Mouse (Mus musculus): ENCODE results near the gene Ikzf4. TPM values are rescaled to one million over a fixed set of nuclear protein-coding genes. Genes with fewer than 3 reads are reported as not detected.
"Not testable (repeated sequence)": the region's sequence is repeated elsewhere in the genome, so short reads cannot be mapped to it uniquely, and the experiment has no call there.

The Ikzf4 gene
- polyA plus RNA-seq, 1 experiment from 2014 or later, result 2.8 TPM

GRCm38 (mm10) chr10:128629746-128630145 lies 16.0 kb downstream of the Ikzf4 start:
- 87% methylated on average over 2 of the region's 2 CpGs for WGBS
- Histone ChIP-seq H3K27me3 (ENCODE audit: control insufficient read depth, insufficient read depth, low read length) (no peaks in the 10 kb centered on the region), H3K4me3 (ENCODE audit: low read length) (no peak overlapping the region), H3K4me1 (ENCODE audit: control insufficient read depth, insufficient read depth, low read length) (no peaks in the 10 kb centered on the region; the same call in 1 of the 2 replicates), H3K4me2 (replicated peaks; ENCODE audit: low read depth, low read length) (no peak overlapping the region), H3K9me3 (ENCODE audit: control insufficient read depth, low read length) (no peaks in the 10 kb centered on the region), H3K27ac (ENCODE audit: low read depth, low read length) (no peak overlapping the region), H3K9ac (ENCODE audit: low read depth, low read length) (no peak overlapping the region), H3K36me3 (ENCODE audit: control insufficient read depth, insufficient read depth, low read length) (peaks cover 8% of the 10 kb centered on the region)
- ATAC-seq (ENCODE audit: low FRiP score, low TSS enrichment), result no peak

- H3K4me3 ChIP-seq (ENCODE audit: low read length), result no peak overlapping the region
- no peaks in the 10 kb centered on the region for H3K27me3 ChIP-seq (ENCODE audit: control insufficient read depth, insufficient read depth, low read length)
- H3K4me2 ChIP-seq (replicated peaks; ENCODE audit: low read depth, low read length), result no peak overlapping the region
- no peaks in the 10 kb centered on the region; the same call in 1 of the 2 replicates for H3K4me1 ChIP-seq (ENCODE audit: control insufficient read depth, insufficient read depth, low read length)
- no peak for ATAC-seq (ENCODE audit: low FRiP score, low TSS enrichment)
- H3K9ac ChIP-seq (ENCODE audit: low read depth, low read length), result no peak overlapping the region
- no peaks in the 10 kb centered on the region for H3K9me3 ChIP-seq (ENCODE audit: control insufficient read depth, low read length)
- 81% methylated on average over 10 of the region's 10 CpGs for WGBS
- no peak overlapping the region for H3K27ac ChIP-seq (ENCODE audit: low read depth, low read length)
- H3K36me3 ChIP-seq (ENCODE audit: control insufficient read depth, insufficient read depth, low read length), result peaks cover 24% of the 10 kb centered on the region
Observed at GRCm38 (mm10) chr10:128627398-128628317, 18.1 kb downstream of the Ikzf4 start.

- Histone ChIP-seq H3K4me3 (ENCODE audit: low read length) (peak within 1 kb of the TSS; percentile 65), H3K9me3 (ENCODE audit: control insufficient read depth, low read length) (no peaks in the 10 kb centered on the region), H3K27me3 (ENCODE audit: control insufficient read depth, insufficient read depth, low read length) (no peaks in the 10 kb centered on the region), H3K27ac (ENCODE audit: low read depth, low read length) (peak within 1 kb of the TSS; percentile 69), H3K9ac (ENCODE audit: low read depth, low read length) (peak within 1 kb of the TSS; percentile 81), H3K4me2 (replicated peaks; ENCODE audit: low read depth, low read length) (peak within 1 kb of the TSS; percentile 88), H3K4me1 (ENCODE audit: control insufficient read depth, insufficient read depth, low read length) (no peaks in the 10 kb centered on the region; the same call in 1 of the 2 replicates), H3K36me3 (ENCODE audit: control insufficient read depth, insufficient read depth, low read length) (peaks cover 24% of the 10 kb centered on the region)
- ATAC-seq (ENCODE audit: low FRiP score, low TSS enrichment), result peak; percentile 97
- 1% methylated on average over 40 of the region's 40 CpGs for WGBS
Observed at GRCm38 (mm10) chr10:128626311-128627310, 19.2 kb downstream of the Ikzf4 start, which contains the start of gene Rps26. Rps26 (minus strand) TSS chr10:128626747.

- 51% methylated on average over 7 of the region's 7 CpGs for WGBS
- peak overlapping the region; percentile 69; the same call in 1 of the 2 replicates for H3K27ac ChIP-seq (ENCODE audit: low read depth, low read length)
Observed at GRCm38 (mm10) chr10:128625287-128625894, 20.4 kb downstream of the Ikzf4 start.

GRCm38 (mm10) chr10:128623106-128623613 lies 22.6 kb downstream of the Ikzf4 start:
- not testable (repeated sequence) for H3K9me3 ChIP-seq (ENCODE audit: control insufficient read depth, low read length); H3K4me2 ChIP-seq (replicated peaks; ENCODE audit: low read depth, low read length); H3K9ac ChIP-seq (ENCODE audit: low read depth, low read length); ATAC-seq (ENCODE audit: low FRiP score, low TSS enrichment); H3K4me1 ChIP-seq (ENCODE audit: control insufficient read depth, insufficient read depth, low read length); H3K27me3 ChIP-seq (ENCODE audit: control insufficient read depth, insufficient read depth, low read length); H3K4me3 ChIP-seq (ENCODE audit: low read length); H3K27ac ChIP-seq (ENCODE audit: low read depth, low read length)
- 79% methylated on average over 3 of the region's 4 CpGs for WGBS
- peaks cover 24% of the 10 kb centered on the region for H3K36me3 ChIP-seq (ENCODE audit: control insufficient read depth, insufficient read depth, low read length)

More at GRCm38 (mm10) chr10:128625287-128625894, 20.4 kb downstream of the Ikzf4 start:
- no peak for ATAC-seq (ENCODE audit: low FRiP score, low TSS enrichment)
- Histone ChIP-seq H3K4me2 (replicated peaks; ENCODE audit: low read depth, low read length) (peak overlapping the region; percentile 88), H3K9me3 (ENCODE audit: control insufficient read depth, low read length) (no peaks in the 10 kb centered on the region), H3K36me3 (ENCODE audit: control insufficient read depth, insufficient read depth, low read length) (peaks cover 24% of the 10 kb centered on the region), H3K4me1 (ENCODE audit: control insufficient read depth, insufficient read depth, low read length) (no peaks in the 10 kb centered on the region; the same call in 1 of the 2 replicates), H3K27me3 (ENCODE audit: control insufficient read depth, insufficient read depth, low read length) (no peaks in the 10 kb centered on the region), H3K9ac (ENCODE audit: low read depth, low read length) (peak overlapping the region; percentile 81), H3K4me3 (ENCODE audit: low read length) (peak overlapping the region; percentile 65)

GRCm38 (mm10) chr10:128622702-128623101 lies 23.1 kb downstream of the Ikzf4 start:
- WGBS, result 92% methylated on average over 4 of the region's 4 CpGs

GRCm38 (mm10) chr10:128621986-128622520 lies 23.7 kb downstream of the Ikzf4 start:
- Histone ChIP-seq H3K9me3 (ENCODE audit: control insufficient read depth, low read length) (no peaks in the 10 kb centered on the region), H3K36me3 (ENCODE audit: control insufficient read depth, insufficient read depth, low read length) (peaks cover 24% of the 10 kb centered on the region), H3K4me3 (ENCODE audit: low read length) (no peak overlapping the region), H3K27ac (ENCODE audit: low read depth, low read length) (no peak overlapping the region), H3K27me3 (ENCODE audit: control insufficient read depth, insufficient read depth, low read length) (no peaks in the 10 kb centered on the region), H3K9ac (ENCODE audit: low read depth, low read length) (no peak overlapping the region), H3K4me2 (replicated peaks; ENCODE audit: low read depth, low read length) (no peak overlapping the region), H3K4me1 (ENCODE audit: control insufficient read depth, insufficient read depth, low read length) (no peaks in the 10 kb centered on the region; the same call in 1 of the 2 replicates)
- ATAC-seq (ENCODE audit: low FRiP score, low TSS enrichment), result no peak
- WGBS, result 77% methylated on average over 3 of the region's 3 CpGs

More at GRCm38 (mm10) chr10:128622702-128623101, 23.1 kb downstream of the Ikzf4 start:
- ATAC-seq (ENCODE audit: low FRiP score, low TSS enrichment), result no peak
- no peak overlapping the region for H3K27ac ChIP-seq (ENCODE audit: low read depth, low read length)
- H3K27me3 ChIP-seq (ENCODE audit: control insufficient read depth, insufficient read depth, low read length), result no peaks in the 10 kb centered on the region
- no peaks in the 10 kb centered on the region for H3K9me3 ChIP-seq (ENCODE audit: control insufficient read depth, low read length)
- H3K9ac ChIP-seq (ENCODE audit: low read depth, low read length), result no peak overlapping the region
- H3K4me1 ChIP-seq (ENCODE audit: control insufficient read depth, insufficient read depth, low read length), result no peaks in the 10 kb centered on the region; the same call in 1 of the 2 replicates
- no peak overlapping the region for H3K4me3 ChIP-seq (ENCODE audit: low read length)
- H3K4me2 ChIP-seq (replicated peaks; ENCODE audit: low read depth, low read length), result no peak overlapping the region
- H3K36me3 ChIP-seq (ENCODE audit: control insufficient read depth, insufficient read depth, low read length), result peaks cover 24% of the 10 kb centered on the region

- Histone ChIP-seq H3K4me3 (ENCODE audit: low read length) (no peak overlapping the region), H3K9me3 (ENCODE audit: control insufficient read depth, low read length) (no peaks in the 10 kb centered on the region), H3K27me3 (ENCODE audit: control insufficient read depth, insufficient read depth, low read length) (no peaks in the 10 kb centered on the region), H3K27ac (ENCODE audit: low read depth, low read length) (no peak overlapping the region), H3K4me2 (replicated peaks; ENCODE audit: low read depth, low read length) (no peak overlapping the region), H3K9ac (ENCODE audit: low read depth, low read length) (no peak overlapping the region), H3K36me3 (ENCODE audit: control insufficient read depth, insufficient read depth, low read length) (peaks cover 21% of the 10 kb centered on the region), H3K4me1 (ENCODE audit: control insufficient read depth, insufficient read depth, low read length) (no peaks in the 10 kb centered on the region; the same call in 1 of the 2 replicates)
- ATAC-seq (ENCODE audit: low FRiP score, low TSS enrichment), result no peak
Observed at GRCm38 (mm10) chr10:128620241-128620640, 25.6 kb downstream of the Ikzf4 start.
